Mouse (Mus musculus) lung, embryonic 14.5 days (tissue): ENCODE results near the gene Zfp385c. TPM values are rescaled to one million over a fixed set of nuclear protein-coding genes. Genes with fewer than 3 reads are reported as not detected.
A peak's percentile ranks its signal among the peaks of the same experiment; 100 is the strongest.
"Not testable (repeated sequence)": the region's sequence is repeated elsewhere in the genome, so short reads cannot be mapped to it uniquely, and the experiment has no call there.

Experiments
- ATAC-seq: fragments of 200-750 bp; cut with Nextera tagmentation; 2 replicates; pipeline ENCODE4 v1.8.0; 2017; ENCODE audit warnings: mild to moderate bottlenecking, moderate TSS enrichment, moderate library complexity; ENCODE audit not compliant: insufficient read depth
- DNase-seq: peaks from one replicate; pipeline ENCODE4 v3.0.0-alpha.2; 2015
- H3K27ac ChIP-seq: fragments of 300-500 bp; sonication (generic); 2 replicates; pipeline ENCODE4 v1.5.1; 2014; ENCODE audit warnings: low read depth, mild to moderate bottlenecking, moderate library complexity
- H3K27me3 ChIP-seq: fragments of 300-500 bp; sonication (generic); 2 replicates; pipeline ENCODE4 v1.6.1; 2014; ENCODE audit warnings: low read length, control low read depth; ENCODE audit not compliant: insufficient read depth
- H3K36me3 ChIP-seq: fragments of 300-500 bp; sonication (generic); 2 replicates; pipeline ENCODE4 v1.6.1; 2014; ENCODE audit warnings: control low read depth; ENCODE audit not compliant: insufficient read depth
- H3K4me1 ChIP-seq: fragments of 300-500 bp; sonication (generic); 2 replicates; pipeline ENCODE4 v1.6.1; 2014; ENCODE audit warnings: antibody characterized with exemption, control low read depth; ENCODE audit not compliant: insufficient read depth
- H3K4me2 ChIP-seq: fragments of 300-500 bp; sonication (generic); 2 replicates; pipeline ENCODE4 v1.6.1; 2014; ENCODE audit warnings: mild to moderate bottlenecking
- H3K4me3 ChIP-seq: fragments of 300-500 bp; sonication (generic); 2 replicates; pipeline ENCODE4 v1.5.1; 2014; ENCODE audit warnings: low read depth, low read length
- H3K9ac ChIP-seq: fragments of 300-500 bp; sonication (generic); 2 replicates; pipeline ENCODE4 v1.6.1; 2014
- H3K9me3 ChIP-seq: fragments of 300-500 bp; sonication (generic); 2 replicates; pipeline ENCODE4 v1.6.1; 2016; ENCODE audit warnings: low read depth, low read length, control low read depth
- CTCF ChIP-seq: IDR thresholded peaks from 2 replicates; pipeline ENCODE4 v1.5.1; 2016; ENCODE audit warnings: antibody characterized with exemption, low read depth
- WGBS: fragments of 180-500 bp; shearing (Covaris S2); extraction: QIAGEN DNeasy Blood & Tissue Kit; methylation state at CpG from one replicate; pipeline ENCODE4 v1.1.7; 2014; 5-methylcytosine and 5-hydroxymethylcytosine counted together
- polyA plus RNA-seq: library from polyadenylated mRNA; unstranded; fragments of >200 nt; fragmentation: Nextera tagmentation; extraction: Ambion mirVana; gene quantifications from 2 replicates; pipeline ENCODE4 v1.2.1, GENCODE M21; 2014

Gene Zfp385c
- polyA plus RNA-seq, 1 experiment from 2014 or later, result not detected

GRCm38 (mm10) chr11:100585148-100585547 lies 107.1 kb downstream of the Zfp385c start:
- no peak for TF ChIP-seq CTCF

GRCm38 (mm10) chr11:100584561-100584961 lies 107.7 kb downstream of the Zfp385c start:
- Histone ChIP-seq H3K9ac (no peak overlapping the region), H3K27me3 (no peaks in the 10 kb centered on the region), H3K4me1 (no peaks in the 10 kb centered on the region), H3K27ac (no peak overlapping the region), H3K9me3 (no peaks in the 10 kb centered on the region), H3K4me3 (no peak overlapping the region), H3K36me3 (peaks cover 99% of the 10 kb centered on the region), H3K4me2 (no peak overlapping the region)
- no peak for TF ChIP-seq CTCF
- WGBS, result 86% methylated on average over 7 of the region's 7 CpGs
- ATAC-seq (no peak), DNase-seq (no peak)

More at GRCm38 (mm10) chr11:100585148-100585547, 107.1 kb downstream of the Zfp385c start:
- no peak for ATAC-seq
- H3K4me3 ChIP-seq, result no peak overlapping the region
- H3K36me3 ChIP-seq, result peaks cover 99% of the 10 kb centered on the region
- H3K4me2 ChIP-seq, result no peak overlapping the region
- no peak overlapping the region for H3K27ac ChIP-seq
- no peaks in the 10 kb centered on the region for H3K4me1 ChIP-seq
- no peaks in the 10 kb centered on the region for H3K27me3 ChIP-seq
- no peak for DNase-seq
- H3K9ac ChIP-seq, result no peak overlapping the region
- no peaks in the 10 kb centered on the region for H3K9me3 ChIP-seq
- 96% methylated on average over 3 of the region's 3 CpGs for WGBS

GRCm38 (mm10) chr11:100582836-100583235 lies 109.4 kb downstream of the Zfp385c start:
- H3K36me3 ChIP-seq, result peaks cover 95% of the 10 kb centered on the region
- 76% methylated on average over 2 of the region's 2 CpGs for WGBS

GRCm38 (mm10) chr11:100582413-100582812 lies 109.8 kb downstream of the Zfp385c start:
- H3K4me3 ChIP-seq, H3K4me2 ChIP-seq, H3K27ac ChIP-seq, ATAC-seq, DNase-seq, H3K27me3 ChIP-seq, H3K9me3 ChIP-seq, H3K4me1 ChIP-seq, H3K9ac ChIP-seq: not testable (repeated sequence)
- WGBS, result 93% methylated on average over 1 of the region's 1 CpGs
- peaks cover 90% of the 10 kb centered on the region for H3K36me3 ChIP-seq

More at GRCm38 (mm10) chr11:100582836-100583235, 109.4 kb downstream of the Zfp385c start:
- H3K9ac ChIP-seq, result no peak overlapping the region
- H3K27ac ChIP-seq, result no peak overlapping the region
- no peak overlapping the region for H3K4me3 ChIP-seq
- H3K27me3 ChIP-seq, result no peaks in the 10 kb centered on the region
- no peak for TF ChIP-seq CTCF
- ATAC-seq (no peak), DNase-seq (no peak)
- H3K9me3 ChIP-seq, result no peaks in the 10 kb centered on the region
- no peaks in the 10 kb centered on the region for H3K4me1 ChIP-seq
- H3K4me2 ChIP-seq, result no peak overlapping the region

GRCm38 (mm10) chr11:100581756-100582155 lies 110.5 kb downstream of the Zfp385c start:
- no peak overlapping the region for H3K27ac ChIP-seq
- no peak overlapping the region for H3K9ac ChIP-seq
- ATAC-seq (no peak), DNase-seq (peak; percentile 36)
- no peak for TF ChIP-seq CTCF
- H3K27me3 ChIP-seq, result no peaks in the 10 kb centered on the region
- peaks cover 87% of the 10 kb centered on the region for H3K36me3 ChIP-seq
- H3K4me1 ChIP-seq, result no peaks in the 10 kb centered on the region
- H3K4me3 ChIP-seq, result no peak overlapping the region
- H3K9me3 ChIP-seq, result no peaks in the 10 kb centered on the region
- WGBS, result 68% methylated on average over 4 of the region's 4 CpGs
- H3K4me2 ChIP-seq, result no peak overlapping the region

GRCm38 (mm10) chr11:100580275-100580674 lies 112.0 kb downstream of the Zfp385c start:
- ATAC-seq, result no peak
- Histone ChIP-seq H3K9me3 (no peaks in the 10 kb centered on the region), H3K27ac (no peak overlapping the region), H3K36me3 (peaks cover 73% of the 10 kb centered on the region), H3K4me2 (no peak overlapping the region), H3K4me3 (no peak overlapping the region), H3K9ac (no peak overlapping the region), H3K27me3 (no peaks in the 10 kb centered on the region), H3K4me1 (peaks cover 4% of the 10 kb centered on the region; the same call in 1 of the 2 replicates)
- WGBS, result 89% methylated on average over 13 of the region's 13 CpGs
- TF ChIP-seq CTCF, result no peak
- no peak for DNase-seq

GRCm38 (mm10) chr11:100579116-100579799 lies 113.0 kb downstream of the Zfp385c start:
- H3K27ac ChIP-seq, result no peak overlapping the region
- TF ChIP-seq CTCF, result no peak
- H3K9me3 ChIP-seq, result no peaks in the 10 kb centered on the region
- 88% methylated on average over 9 of the region's 9 CpGs for WGBS
- H3K27me3 ChIP-seq, result no peaks in the 10 kb centered on the region
- no peak overlapping the region for H3K4me3 ChIP-seq
- no peak overlapping the region for H3K9ac ChIP-seq
- H3K4me2 ChIP-seq, result no peak overlapping the region
- ATAC-seq (no peak), DNase-seq (no peak)
- H3K36me3 ChIP-seq, result peaks cover 63% of the 10 kb centered on the region
- peaks cover 4% of the 10 kb centered on the region; the same call in 1 of the 2 replicates for H3K4me1 ChIP-seq
